Mouse (Mus musculus) cerebellum, postnatal 36 days (tissue): Measurements from ENCODE around the gene Ppp4r4.
"Not testable (repeated sequence)": the region's sequence is repeated elsewhere in the genome, so short reads cannot be mapped to it uniquely, and the experiment has no call there.

Source experiments
- DNase-seq, 2 experiments: peaks; one replicate each; pipeline ENCODE4 v3.0.0; 2021 to 2022; ENCODE audit warnings: mixed read lengths in 2 of 2

The Ppp4r4 gene

DNA sequence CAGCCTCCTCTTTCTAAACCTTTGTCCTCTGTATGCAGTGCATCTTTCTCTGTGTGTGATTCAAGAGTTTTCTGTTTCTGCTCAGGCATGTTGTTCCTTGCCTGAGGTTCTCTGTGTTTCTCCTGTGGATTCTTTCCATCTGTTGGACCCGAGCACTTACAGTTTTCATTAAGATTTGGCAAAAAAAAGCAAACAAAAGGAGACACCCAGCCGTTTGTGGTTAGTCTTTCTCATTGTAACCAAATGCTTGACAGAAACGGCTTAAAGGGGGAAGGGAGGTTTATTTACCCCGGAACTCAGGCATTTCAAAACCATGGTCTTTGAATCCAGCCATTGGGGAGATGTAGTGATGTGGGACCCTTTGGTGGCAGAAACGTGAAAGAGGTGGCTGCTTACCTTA, 112.5 kb downstream of the Ppp4r4 start:
- DNase-seq = no peak

DNA sequence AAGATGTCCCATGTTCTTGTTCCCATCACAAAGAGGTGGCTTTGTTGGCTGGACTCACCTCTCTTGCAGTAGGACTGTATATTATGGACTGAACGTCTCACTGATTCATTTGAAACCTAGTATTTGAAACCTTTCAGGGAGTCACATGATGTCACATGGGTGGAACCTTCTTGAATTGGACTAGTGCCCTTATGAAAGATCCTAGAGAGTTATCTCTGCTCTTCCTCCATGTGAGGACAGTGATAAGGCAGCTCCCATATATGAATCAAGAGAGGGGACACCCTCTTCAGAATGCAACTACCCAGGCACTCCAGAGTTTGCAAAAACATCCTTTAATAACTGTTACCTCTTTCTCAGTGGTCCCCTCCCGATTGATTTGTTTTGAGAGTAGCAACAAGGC, 114.2 kb downstream of the Ppp4r4 start:
- no peak for DNase-seq

DNA sequence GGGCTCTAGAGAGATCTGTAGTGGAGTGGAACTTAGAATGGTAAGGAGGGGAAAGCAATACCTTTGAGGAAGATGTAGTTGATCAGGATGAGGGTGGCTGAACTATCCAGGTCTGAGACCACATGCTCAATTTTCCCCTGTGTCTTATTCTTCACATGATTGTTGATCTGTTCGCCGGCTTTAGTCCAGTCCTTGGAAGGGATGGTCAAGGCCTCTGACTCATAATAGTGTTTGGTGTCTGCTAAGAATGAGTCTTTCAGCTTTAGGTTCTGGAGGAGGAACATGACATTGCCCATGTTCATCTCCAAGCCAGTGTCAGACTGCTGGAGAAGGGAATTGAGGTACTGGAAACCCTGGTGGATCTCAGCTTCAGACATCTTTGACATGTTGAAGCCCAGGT, 121.8 kb downstream of the Ppp4r4 start:
- DNase-seq = no peak

DNA sequence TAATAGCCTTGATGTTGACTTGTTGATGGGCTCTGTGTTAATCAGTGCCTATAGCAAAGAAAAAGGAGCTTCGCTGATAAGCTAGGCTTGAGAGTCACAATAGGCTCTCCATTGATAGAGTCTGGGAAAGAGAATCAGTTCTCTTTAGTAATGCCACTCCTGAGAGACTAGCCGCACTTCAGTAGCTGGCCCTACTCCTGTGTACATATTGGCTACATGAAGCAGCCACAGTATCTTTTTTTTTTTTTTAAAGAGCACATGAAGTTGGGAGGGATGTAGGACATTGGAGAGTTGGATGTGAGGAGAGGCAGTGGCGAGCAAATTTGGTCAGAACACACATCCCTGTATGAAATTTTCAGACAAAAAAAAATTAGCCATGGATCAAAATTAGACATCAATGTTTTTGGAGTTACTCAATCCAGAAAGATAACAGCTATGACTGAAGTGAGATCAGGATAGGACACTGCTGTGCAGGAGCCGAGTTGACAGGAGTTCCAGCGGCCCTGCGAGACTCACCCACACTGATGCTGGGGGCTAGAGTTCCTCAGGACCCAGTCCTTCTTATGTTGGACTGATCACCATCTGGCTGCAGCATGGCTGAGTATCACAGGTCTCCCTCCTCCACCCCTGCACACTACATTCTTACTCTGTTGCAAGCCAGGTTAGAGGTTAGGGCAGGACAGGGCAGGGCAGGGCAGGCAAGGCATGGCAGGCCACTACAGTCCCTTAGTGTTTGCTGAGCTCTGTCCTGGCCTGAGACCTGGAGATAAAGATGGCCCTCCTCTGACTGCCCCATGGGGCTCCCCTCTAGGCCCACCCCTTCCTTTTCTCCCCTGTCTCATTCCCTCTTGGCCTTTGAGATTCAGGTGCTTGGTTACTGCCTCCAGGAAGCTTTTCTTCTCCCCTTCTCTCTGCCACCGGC, 123.3 kb downstream of the Ppp4r4 start:
- no peak for DNase-seq

DNA sequence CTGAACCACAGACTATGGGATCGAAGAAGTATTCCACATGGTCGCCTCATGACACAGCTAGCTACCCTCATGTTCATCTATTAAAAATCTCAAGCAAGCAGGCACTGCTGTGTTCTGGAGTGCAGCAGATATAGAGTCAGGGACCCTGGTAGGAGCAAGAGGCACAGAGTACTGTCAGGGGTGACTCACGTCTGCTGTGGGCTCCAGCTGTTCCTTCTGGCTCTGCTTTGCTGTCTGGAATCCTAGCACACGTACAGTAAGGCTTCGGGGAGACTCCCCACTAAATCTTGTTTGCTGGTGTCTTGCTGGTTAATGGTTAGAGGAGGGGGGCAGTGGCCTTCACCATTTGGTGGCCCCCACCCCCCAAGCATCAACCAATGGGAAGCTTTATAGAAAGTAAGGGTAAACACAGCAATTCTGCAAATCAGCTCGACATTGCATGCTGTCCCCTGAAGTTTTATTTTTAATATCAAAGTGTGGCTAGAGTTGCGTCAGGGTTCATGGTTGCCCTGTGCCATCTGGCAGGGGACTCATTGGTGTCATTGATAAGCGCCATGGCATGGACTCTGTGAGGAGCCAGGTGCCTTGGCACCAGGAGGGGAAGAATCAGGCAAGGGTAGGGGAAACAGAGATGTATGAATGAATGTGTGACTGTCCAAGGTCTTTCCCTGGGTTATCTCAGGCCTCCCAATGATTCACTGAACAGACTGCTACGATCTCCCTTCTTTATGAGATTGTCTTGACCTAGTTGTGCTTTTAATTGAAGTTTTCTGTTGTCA, 125.0 kb downstream of the Ppp4r4 start, which contains the start of gene Serpina6:
Gene Serpina6, minus strand, starts transcription at position 365 of the 779 bp plus-strand sequence.
- DNase-seq = no peak

DNA sequence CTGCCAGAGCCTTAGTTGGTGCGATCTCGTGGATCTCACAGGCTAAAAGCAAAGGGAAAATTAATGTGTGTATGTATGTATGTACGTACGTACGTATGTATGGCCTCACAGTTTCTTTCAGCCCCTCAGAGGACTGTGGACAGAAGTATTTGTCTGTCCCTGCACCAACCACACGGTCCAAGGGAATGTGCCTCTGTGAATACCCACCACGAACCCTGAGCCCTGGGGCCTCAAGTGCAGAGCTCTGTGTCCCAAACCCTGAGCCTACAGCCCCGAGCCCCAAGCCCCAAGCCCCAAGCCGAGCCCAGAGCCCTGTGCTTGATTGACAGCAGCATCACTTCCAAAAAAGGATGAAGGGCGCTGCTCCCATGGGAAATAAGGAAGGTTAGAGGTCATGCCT, 125.9 kb downstream of the Ppp4r4 start:
- DNase-seq = no peak

DNA sequence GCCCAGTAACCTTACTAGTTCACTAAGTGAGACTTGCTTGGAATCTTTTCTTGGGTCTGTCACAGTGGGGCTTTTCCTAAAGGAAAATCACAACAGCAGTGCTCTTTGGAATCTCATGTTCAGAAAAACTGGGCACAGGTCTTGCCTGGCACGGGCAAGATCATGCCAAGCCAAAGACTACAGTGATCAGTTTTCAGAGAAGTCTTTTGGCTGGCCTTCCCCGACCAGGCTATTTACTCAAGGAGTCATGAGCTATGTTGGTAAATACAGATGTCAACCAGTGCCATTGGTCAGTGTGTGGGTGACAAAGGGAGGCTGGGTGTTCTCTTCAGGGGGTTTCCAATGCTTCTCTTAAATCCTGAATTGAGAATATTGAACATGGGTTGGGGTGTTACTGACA, 127.1 kb downstream of the Ppp4r4 start:
- DNase-seq = no peak

DNA sequence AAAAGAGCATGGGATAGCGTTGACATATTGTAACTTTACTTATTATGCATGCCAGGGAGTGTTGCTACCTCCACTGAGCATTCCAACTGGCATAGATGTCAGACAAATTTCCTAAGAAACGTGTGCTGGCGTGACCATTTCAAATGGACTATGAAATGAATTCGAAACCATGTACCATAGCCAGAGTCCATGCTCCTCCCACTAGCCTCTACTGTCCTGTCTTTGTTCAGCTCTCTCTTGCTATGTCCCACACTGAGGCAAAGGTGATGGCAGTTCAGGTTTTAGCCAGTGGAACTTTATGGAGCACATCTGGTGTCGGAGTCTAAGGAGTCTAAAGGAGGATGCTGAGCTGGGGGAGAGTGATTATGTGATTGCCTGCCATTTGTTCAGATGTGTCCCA, 128.0 kb downstream of the Ppp4r4 start:
- DNase-seq = no peak

DNA sequence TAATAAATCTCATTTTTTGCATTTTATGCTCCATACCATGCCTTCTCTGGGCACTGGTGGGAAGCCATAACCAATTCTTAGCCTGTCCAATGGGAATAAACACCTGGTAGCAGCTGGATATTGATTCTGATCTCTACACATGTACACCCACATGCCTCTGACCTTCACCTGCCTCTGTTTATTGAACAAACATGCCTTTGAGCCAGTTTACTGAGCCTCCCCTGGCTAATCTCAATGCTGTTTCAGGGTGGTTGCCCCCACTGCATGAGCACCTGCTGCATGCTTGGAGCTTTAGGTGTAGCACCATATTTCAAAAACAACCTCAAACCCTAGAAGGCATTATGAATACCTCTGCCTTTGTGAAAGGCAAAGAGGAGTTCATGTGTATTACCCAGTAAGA, 130.0 kb downstream of the Ppp4r4 start:
- DNase-seq = not testable (repeated sequence)
